Mouse (Mus musculus) embryonic facial prominence, embryonic 12.5 days (tissue): ENCODE measurements around the gene Max. TPM values are rescaled to one million over a fixed set of nuclear protein-coding genes. Genes with fewer than 3 reads are reported as not detected.

Experiments
- ATAC-seq: fragments of 200-750 bp; cut with Nextera tagmentation; 2 replicates; pipeline ENCODE4 v1.8.0; 2017; ENCODE audit not compliant: insufficient number of reproducible peaks, insufficient read depth, low FRiP score, low TSS enrichment
- H3K27ac ChIP-seq: fragments of 300-500 bp; sonication (generic); 2 replicates; pipeline ENCODE4 v1.5.1; 2016; ENCODE audit warnings: mild to moderate bottlenecking
- H3K27me3 ChIP-seq: fragments of 300-500 bp; sonication (generic); 2 replicates; pipeline ENCODE4 v1.6.1; 2016; ENCODE audit warnings: mild to moderate bottlenecking, moderate library complexity
- H3K36me3 ChIP-seq: fragments of 300-500 bp; sonication (generic); 2 replicates; pipeline ENCODE4 v1.6.1; 2016; ENCODE audit warnings: mild to moderate bottlenecking
- H3K4me1 ChIP-seq: fragments of 300-500 bp; sonication (generic); 2 replicates; pipeline ENCODE4 v1.6.1; 2016
- H3K4me2 ChIP-seq: fragments of 300-500 bp; sonication (generic); replicated peaks from 2 replicates; pipeline ENCODE4 v1.6.1; 2016; ENCODE audit warnings: mild to moderate bottlenecking, moderate library complexity
- H3K4me3 ChIP-seq: fragments of 300-500 bp; sonication (generic); 2 replicates; pipeline ENCODE4 v1.5.1; 2016; ENCODE audit warnings: mild to moderate bottlenecking
- H3K9ac ChIP-seq: fragments of 300-500 bp; sonication (generic); 2 replicates; pipeline ENCODE4 v1.6.1; 2016; ENCODE audit warnings: mild to moderate bottlenecking, moderate library complexity
- H3K9me3 ChIP-seq: fragments of 300-500 bp; sonication (generic); 2 replicates; pipeline ENCODE4 v1.6.1; 2016; ENCODE audit warnings: mild to moderate bottlenecking, moderate library complexity
- WGBS: fragments of 180-500 bp; shearing (Covaris S2); methylation state at CpG from one replicate; pipeline ENCODE4 v1.1.7; 2016; 5-methylcytosine and 5-hydroxymethylcytosine counted together
- polyA plus RNA-seq: library from polyadenylated mRNA; unstranded; fragments of >200 nt; fragmentation: Nextera tagmentation; extraction: Ambion mirVana; gene quantifications from 2 replicates; pipeline ENCODE4 v1.2.1, GENCODE M21; 2016

The Max gene
- polyA plus RNA-seq, 1 experiment from 2014 or later: 13.1 TPM

- no peak overlapping the region for H3K9ac ChIP-seq
- H3K27me3 ChIP-seq: no peaks in the 10 kb centered on the region
- no peaks in the 10 kb centered on the region for H3K4me1 ChIP-seq
- H3K4me2 ChIP-seq: no peak overlapping the region
- H3K27ac ChIP-seq: no peak overlapping the region
- no peak for ATAC-seq
- no peak overlapping the region for H3K4me3 ChIP-seq
- H3K9me3 ChIP-seq: no peaks in the 10 kb centered on the region
- H3K36me3 ChIP-seq: peaks cover 24% of the 10 kb centered on the region; the same call in 1 of the 2 replicates
- 92% methylated on average over 11 of the region's 11 CpGs for WGBS
Observed at GRCm38 (mm10) chr12:76916163-76916562, 45.8 kb downstream of the Max start.

- no peaks in the 10 kb centered on the region for H3K9me3 ChIP-seq
- H3K36me3 ChIP-seq: 0 out of 2 replicates have a peak, but pooled peaks cover 27% of the 10 kb centered on the region
- no peak overlapping the region for H3K27ac ChIP-seq
- H3K27me3 ChIP-seq: no peaks in the 10 kb centered on the region
- ATAC-seq: no peak
- WGBS: 72% methylated on average over 9 of the region's 9 CpGs
- no peak overlapping the region for H3K4me3 ChIP-seq
- H3K4me2 ChIP-seq: no peak overlapping the region
- no peaks in the 10 kb centered on the region for H3K4me1 ChIP-seq
- no peak overlapping the region for H3K9ac ChIP-seq
Observed at GRCm38 (mm10) chr12:76912193-76912592, 49.8 kb downstream of the Max start.

- peaks cover 25% of the 10 kb centered on the region; the same call in 1 of the 2 replicates for H3K36me3 ChIP-seq
- no peaks in the 10 kb centered on the region for H3K4me1 ChIP-seq
- no peak overlapping the region for H3K27ac ChIP-seq
- 65% methylated on average over 16 of the region's 16 CpGs for WGBS
- H3K4me3 ChIP-seq: no peak overlapping the region
- H3K9ac ChIP-seq: no peak overlapping the region
- no peaks in the 10 kb centered on the region for H3K27me3 ChIP-seq
- no peaks in the 10 kb centered on the region for H3K9me3 ChIP-seq
- H3K4me2 ChIP-seq: no peak overlapping the region
- no peak for ATAC-seq
Observed at GRCm38 (mm10) chr12:76911171-76911726, 50.8 kb downstream of the Max start.

- peaks cover 21% of the 10 kb centered on the region; the same call in 1 of the 2 replicates for H3K36me3 ChIP-seq
- H3K27ac ChIP-seq: no peak overlapping the region
- 75% methylated on average over 11 of the region's 11 CpGs for WGBS
Observed at GRCm38 (mm10) chr12:76910258-76910940, 51.6 kb downstream of the Max start.

GRCm38 (mm10) chr12:76909218-76909617 is 52.8 kb downstream of the Max start:
- H3K27me3 ChIP-seq: no peaks in the 10 kb centered on the region
- WGBS: 83% methylated on average over 5 of the region's 5 CpGs
- H3K27ac ChIP-seq: no peak overlapping the region
- no peaks in the 10 kb centered on the region for H3K4me1 ChIP-seq
- no peak overlapping the region for H3K4me2 ChIP-seq
- H3K4me3 ChIP-seq: no peak overlapping the region
- no peaks in the 10 kb centered on the region for H3K9me3 ChIP-seq
- ATAC-seq: no peak
- H3K9ac ChIP-seq: no peak overlapping the region
- H3K36me3 ChIP-seq: peaks cover 15% of the 10 kb centered on the region; the same call in 1 of the 2 replicates

More at GRCm38 (mm10) chr12:76910258-76910940, 51.6 kb downstream of the Max start:
- H3K9me3 ChIP-seq: no peaks in the 10 kb centered on the region
- H3K9ac ChIP-seq: no peak overlapping the region
- no peak for ATAC-seq
- no peaks in the 10 kb centered on the region for H3K27me3 ChIP-seq
- H3K4me3 ChIP-seq: no peak overlapping the region
- no peaks in the 10 kb centered on the region for H3K4me1 ChIP-seq
- no peak overlapping the region for H3K4me2 ChIP-seq

- no peak overlapping the region for H3K4me2 ChIP-seq
- no peaks in the 10 kb centered on the region for H3K4me1 ChIP-seq
- WGBS: 76% methylated on average over 1 of the region's 1 CpGs
- H3K36me3 ChIP-seq: peaks cover 14% of the 10 kb centered on the region
- no peaks in the 10 kb centered on the region for H3K9me3 ChIP-seq
- no peak overlapping the region for H3K9ac ChIP-seq
- H3K4me3 ChIP-seq: no peak overlapping the region
- H3K27ac ChIP-seq: no peak overlapping the region
- ATAC-seq: no peak
- H3K27me3 ChIP-seq: no peaks in the 10 kb centered on the region
Observed at GRCm38 (mm10) chr12:76906278-76906677, 55.7 kb downstream of the Max start.

- no peak overlapping the region for H3K9ac ChIP-seq
- H3K4me2 ChIP-seq: no peak overlapping the region
- no peaks in the 10 kb centered on the region for H3K4me1 ChIP-seq
- H3K36me3 ChIP-seq: peaks cover 11% of the 10 kb centered on the region
- H3K27me3 ChIP-seq: no peaks in the 10 kb centered on the region
- no peak for ATAC-seq
- H3K9me3 ChIP-seq: no peaks in the 10 kb centered on the region
- no peak overlapping the region for H3K27ac ChIP-seq
- WGBS: 73% methylated on average over 3 of the region's 3 CpGs
- no peak overlapping the region for H3K4me3 ChIP-seq
Observed at GRCm38 (mm10) chr12:76901508-76902294, 60.3 kb downstream of the Max start.

- Histone ChIP-seq H3K4me1 (peaks cover 6% of the 10 kb centered on the region), H3K27me3 (no peaks in the 10 kb centered on the region), H3K4me3 (no peak overlapping the region), H3K4me2 (no peak overlapping the region), H3K27ac (no peak overlapping the region), H3K9me3 (no peaks in the 10 kb centered on the region), H3K36me3 (peaks cover 9% of the 10 kb centered on the region), H3K9ac (no peak overlapping the region)
- no peak for ATAC-seq
- 86% methylated on average over 10 of the region's 10 CpGs for WGBS
Observed at GRCm38 (mm10) chr12:76899261-76899975, 62.6 kb downstream of the Max start.

- H3K9ac ChIP-seq: no peak overlapping the region
- no peak overlapping the region for H3K27ac ChIP-seq
- no peak overlapping the region for H3K4me2 ChIP-seq
- no peak overlapping the region for H3K4me3 ChIP-seq
- H3K4me1 ChIP-seq: peaks cover 6% of the 10 kb centered on the region
- ATAC-seq: no peak
- H3K9me3 ChIP-seq: no peaks in the 10 kb centered on the region
- peaks cover 9% of the 10 kb centered on the region for H3K36me3 ChIP-seq
- no peaks in the 10 kb centered on the region for H3K27me3 ChIP-seq
Observed at GRCm38 (mm10) chr12:76898141-76898540, 63.9 kb downstream of the Max start.

GRCm38 (mm10) chr12:76897006-76897405 is 65.0 kb downstream of the Max start:
- H3K27me3 ChIP-seq: no peaks in the 10 kb centered on the region
- ATAC-seq: no peak

GRCm38 (mm10) chr12:76896566-76896965 is 65.4 kb downstream of the Max start:
- Histone ChIP-seq H3K27me3 (no peaks in the 10 kb centered on the region), H3K27ac (no peak overlapping the region), H3K4me3 (no peak overlapping the region), H3K36me3 (peaks cover 9% of the 10 kb centered on the region), H3K4me2 (no peak overlapping the region), H3K4me1 (peaks cover 6% of the 10 kb centered on the region), H3K9me3 (no peaks in the 10 kb centered on the region), H3K9ac (no peak overlapping the region)
- ATAC-seq: no peak
- 89% methylated on average over 4 of the region's 4 CpGs for WGBS

More at GRCm38 (mm10) chr12:76897006-76897405, 65.0 kb downstream of the Max start:
- WGBS: 89% methylated on average over 10 of the region's 10 CpGs
- H3K36me3 ChIP-seq: peaks cover 9% of the 10 kb centered on the region
- H3K9me3 ChIP-seq: no peaks in the 10 kb centered on the region
- H3K4me2 ChIP-seq: no peak overlapping the region
- no peak overlapping the region for H3K4me3 ChIP-seq
- H3K27ac ChIP-seq: no peak overlapping the region
- peaks cover 6% of the 10 kb centered on the region for H3K4me1 ChIP-seq
- H3K9ac ChIP-seq: no peak overlapping the region
